Mouse (Mus musculus) skeletal muscle tissue, postnatal 0 days (tissue): Measurements from ENCODE around the gene Ppp2ca. TPM values are rescaled to one million over a fixed set of nuclear protein-coding genes. Genes with fewer than 3 reads are reported as not detected.

Source experiments
- microRNA-seq, 2 experiments: library from miRNA; unstranded; fragments of <30 nt; microRNA quantifications; one replicate each; pipeline ENCODE4; 2016
- polyA plus RNA-seq: library from polyadenylated mRNA; unstranded; fragments of >200 nt; fragmentation: Nextera tagmentation; extraction: Ambion mirVana; gene quantifications from 2 replicates; pipeline ENCODE4 v1.2.1, GENCODE M21; 2015

Ppp2ca gene
- 52.5 and 53.1 TPM in 2 replicates for polyA plus RNA-seq

DNA sequence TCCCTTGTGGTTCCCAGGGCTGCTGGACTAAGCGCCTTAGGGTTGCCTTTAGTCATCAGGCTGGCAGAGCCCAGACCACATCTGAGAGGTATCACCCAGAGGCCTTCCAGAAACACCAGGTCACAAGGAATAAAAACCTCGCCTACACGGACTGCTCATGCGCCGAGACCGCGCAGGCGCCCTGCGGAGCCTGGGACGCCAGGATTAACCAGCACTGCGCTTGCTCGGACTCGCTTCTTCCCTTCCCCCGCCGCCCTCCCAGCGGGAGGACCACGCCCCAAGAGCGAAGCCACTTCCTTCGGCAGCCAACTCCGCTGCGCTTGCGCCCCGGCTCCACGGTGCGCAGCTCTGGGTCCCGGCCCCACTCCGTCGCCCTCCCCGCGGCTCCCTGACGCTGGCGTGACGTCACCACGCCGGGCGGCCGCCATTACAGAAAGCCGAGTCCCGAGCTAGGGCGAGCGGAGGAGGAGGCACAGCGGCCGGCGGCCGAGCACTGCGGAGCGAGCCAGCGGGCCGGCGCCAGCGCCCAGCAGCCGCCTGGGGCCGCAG lies at the start of gene Ppp2ca:
Ppp2ca (plus strand) TSS at position 284 of the 549 bp plus-strand sequence.

DNA sequence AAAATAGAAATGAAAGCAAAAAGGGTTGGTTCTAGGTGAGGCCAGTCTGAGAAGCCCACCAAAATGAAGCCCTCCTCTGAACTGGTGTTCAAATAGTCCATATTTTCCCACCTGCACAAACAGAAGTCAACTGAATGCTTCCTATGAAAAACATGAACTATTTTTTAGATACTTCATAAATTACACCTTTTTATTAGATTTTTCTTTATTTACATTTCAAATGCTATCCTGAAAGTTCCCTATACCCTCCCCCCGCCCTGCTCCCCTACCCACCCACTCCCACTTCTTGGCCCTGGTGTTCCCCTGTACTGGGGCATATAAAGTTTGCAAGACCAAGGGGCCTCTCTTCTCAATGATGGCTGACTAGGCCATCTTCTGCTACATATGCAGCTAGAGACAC lies 46.9 kb downstream of the Ppp2ca start, which contains the start of gene Olfr1373:
Olfr1373 (minus strand) TSS at position 101 of the 400 bp plus-strand sequence.

Small RNA genes lying within 50 kb of the gene (microRNA-seq; reads per million reads assigned to microRNA genes)
- 0 reads per million in 2 experiments for gene Gm24157
- gene Mir3061: 4.9 to 5.7 reads per million in 2 experiments

Other genes with a start within 250 kb of the Ppp2ca start
- 0.37 and 0.69 TPM in 2 replicates for gene Jade2, start 241.0 kb upstream of the Ppp2ca start, polyA plus RNA-seq
- 40.6 and 41.2 TPM in 2 replicates for gene Cdkn2aipnl, start 131.0 kb upstream of the Ppp2ca start, polyA plus RNA-seq
- gene Ube2b, start 97.9 kb upstream of the Ppp2ca start, polyA plus RNA-seq: 364 and 443 TPM in 2 replicates
- 10.5 and 10.7 TPM in 2 replicates for gene Cdkl3, start 94.5 kb upstream of the Ppp2ca start, polyA plus RNA-seq
- gene Olfr1373, start 46.8 kb downstream of the Ppp2ca start, polyA plus RNA-seq: not detected in 2 replicates
- gene Olfr1371, start 115.3 kb downstream of the Ppp2ca start, polyA plus RNA-seq: not detected in 2 replicates
- 428 and 495 TPM in 2 replicates for gene Skp1a, start 133.3 kb downstream of the Ppp2ca start, polyA plus RNA-seq
- 1.5 and 1.6 TPM in 2 replicates for gene Tcf7, start 184.3 kb downstream of the Ppp2ca start, polyA plus RNA-seq